Mouse (Mus musculus): ENCODE data around the gene Vmn2r69. TPM values are rescaled to one million over a fixed set of nuclear protein-coding genes. Genes with fewer than 3 reads are reported as not detected.

Vmn2r69 gene
- not detected in 2 replicates for total RNA-seq (2014; rRNA removed; ENCODE audit: low replicate concordance)
- not detected in 2 replicates for polyA plus RNA-seq (2015; fragmentation: Nextera tagmentation; extraction: Ambion mirVana)

GRCm38 (mm10) chr7:85415820-85416219 is at the start of gene Vmn2r69:
Gene Vmn2r69, minus strand, starts transcription at chr7:85415920.
- TF ChIP-seq CTCF (IDR thresholded peaks at IDR 0.05; ENCODE audit: low read depth) (no peak), EP300 (IDR thresholded peaks at IDR 0.05; ENCODE audit: low read depth) (no peak)
- no peak within 1 kb of the TSS for H3K4me3 ChIP-seq (ENCODE audit: low read depth, low read length)
- 50% methylated on average over 3 of the region's 3 CpGs for WGBS
- ATAC-seq (ENCODE audit: insufficient read depth, low read depth) (no peak), DNase-seq (ENCODE audit: low spot score) (no peak)
- H3K27ac ChIP-seq (ENCODE audit: low read depth): no peak within 1 kb of the TSS
- no peaks in the 10 kb centered on the region for H3K27me3 ChIP-seq (ENCODE audit: control insufficient read depth, insufficient read depth, low read length)
- H3K9me3 ChIP-seq (replicated peaks; ENCODE audit: control insufficient read depth, low read length): no peaks in the 10 kb centered on the region
- H3K4me2 ChIP-seq (ENCODE audit: low read depth, low read length): no peak within 1 kb of the TSS
- no peak within 1 kb of the TSS for H3K9ac ChIP-seq (replicated peaks; ENCODE audit: low read depth, low read length)
- H3K36me3 ChIP-seq (replicated peaks; ENCODE audit: control insufficient read depth, insufficient read depth, low read length): no peaks in the 10 kb centered on the region
- no peaks in the 10 kb centered on the region for H3K4me1 ChIP-seq (ENCODE audit: control insufficient read depth, insufficient read depth)

Other genes with a start within 250 kb of the Vmn2r69 start
- gene Vmn2r68, start 178.1 kb downstream of the Vmn2r69 start, total RNA-seq (2014; rRNA removed; ENCODE audit: low replicate concordance): not detected in 2 replicates
- gene Vmn2r68, start 178.1 kb downstream of the Vmn2r69 start, polyA plus RNA-seq (2015; fragmentation: Nextera tagmentation; extraction: Ambion mirVana): not detected in 2 replicates
- gene Vmn2r71, start 147.2 kb upstream of the Vmn2r69 start, total RNA-seq (2014; rRNA removed; ENCODE audit: low replicate concordance): not detected in 2 replicates
- not detected in 2 replicates for gene Vmn2r71, start 147.2 kb upstream of the Vmn2r69 start, polyA plus RNA-seq (2015; fragmentation: Nextera tagmentation; extraction: Ambion mirVana)
- not detected in 2 replicates for gene Vmn2r70, start 153.3 kb upstream of the Vmn2r69 start, total RNA-seq (2014; rRNA removed; ENCODE audit: low replicate concordance)
- not detected in 2 replicates for gene Vmn2r70, start 153.3 kb upstream of the Vmn2r69 start, polyA plus RNA-seq (2015; fragmentation: Nextera tagmentation; extraction: Ambion mirVana)

Measured in heart, postnatal 0 days (tissue).